Mouse (Mus musculus): Measurements from ENCODE around the gene Gucd1. TPM values are rescaled to one million over a fixed set of nuclear protein-coding genes. Genes with fewer than 3 reads are reported as not detected.
"Not testable (repeated sequence)": the region's sequence is repeated elsewhere in the genome, so short reads cannot be mapped to it uniquely, and the experiment has no call there.

Gene Gucd1
- polyA plus RNA-seq, 1 experiment = 29.8 TPM

DNA sequence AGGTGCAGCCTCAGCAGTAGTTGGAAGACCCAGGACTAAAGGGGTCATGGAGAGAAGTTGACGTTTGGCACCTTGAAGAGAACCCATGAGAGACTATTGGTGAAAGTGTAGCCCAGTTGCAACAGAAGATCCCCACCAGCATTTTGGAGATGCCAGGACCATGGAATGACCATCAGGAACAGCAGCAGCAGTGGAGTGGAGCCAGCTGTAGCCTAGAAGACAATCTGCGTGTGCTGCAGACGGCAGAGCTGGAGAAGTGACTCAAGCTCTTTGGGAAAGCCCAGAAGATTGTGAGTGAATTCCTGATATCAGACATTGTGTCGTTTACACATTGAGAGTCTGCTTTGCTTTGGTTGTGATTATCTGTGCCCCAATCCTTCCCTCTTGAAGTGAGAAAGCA lies 36.1 kb downstream of the Gucd1 start:
- Histone ChIP-seq H3K27ac (replicated peaks; ENCODE audit: low read depth, low read length) (no peak overlapping the region), H3K4me1 (ENCODE audit: control insufficient read depth, insufficient read depth, insufficient read length, low read length) (no peaks in the 10 kb centered on the region), H3K4me3 (ENCODE audit: insufficient read depth, low read depth, low read length) (no peak overlapping the region)

DNA sequence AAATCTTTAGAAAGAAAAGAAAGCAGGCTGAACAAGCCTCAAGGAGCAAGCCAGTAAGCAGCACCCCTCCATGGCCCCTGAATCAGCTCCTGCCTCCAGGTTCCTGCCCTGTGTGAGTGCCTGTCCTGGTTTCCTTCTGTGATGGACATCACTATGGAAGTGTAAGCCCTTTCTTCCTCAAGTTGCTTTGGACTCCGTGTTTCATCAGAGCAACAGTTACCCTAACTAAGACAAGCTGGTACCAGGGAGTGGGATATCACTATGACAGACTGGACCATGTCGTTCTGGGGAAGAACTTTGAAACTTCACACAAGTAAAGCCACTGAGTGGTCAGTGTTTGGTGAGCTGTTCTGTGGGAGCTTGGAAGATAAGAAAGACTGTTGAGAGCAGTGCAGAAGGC lies 37.8 kb downstream of the Gucd1 start:
- H3K27ac ChIP-seq (replicated peaks; ENCODE audit: low read depth, low read length) = no peak overlapping the region
- H3K4me3 ChIP-seq (ENCODE audit: insufficient read depth, low read depth, low read length) = no peak overlapping the region
- H3K4me1 ChIP-seq (ENCODE audit: control insufficient read depth, insufficient read depth, insufficient read length, low read length) = no peaks in the 10 kb centered on the region

- no peaks in the 10 kb centered on the region for H3K4me1 ChIP-seq (ENCODE audit: control insufficient read depth, insufficient read depth, insufficient read length, low read length)
- H3K27ac ChIP-seq (replicated peaks; ENCODE audit: low read depth, low read length) = peak overlapping the region; percentile 60
- H3K4me3 ChIP-seq (ENCODE audit: insufficient read depth, low read depth, low read length) = no peak overlapping the region
Observed at GRCm38 (mm10) chr10:75477034-75477433, 40.7 kb downstream of the Gucd1 start.

GRCm38 (mm10) chr10:75475139-75475850 lies 42.5 kb downstream of the Gucd1 start:
- not testable (repeated sequence) for H3K27ac ChIP-seq (replicated peaks; ENCODE audit: low read depth, low read length); H3K4me3 ChIP-seq (ENCODE audit: insufficient read depth, low read depth, low read length); H3K4me1 ChIP-seq (ENCODE audit: control insufficient read depth, insufficient read depth, insufficient read length, low read length)

DNA sequence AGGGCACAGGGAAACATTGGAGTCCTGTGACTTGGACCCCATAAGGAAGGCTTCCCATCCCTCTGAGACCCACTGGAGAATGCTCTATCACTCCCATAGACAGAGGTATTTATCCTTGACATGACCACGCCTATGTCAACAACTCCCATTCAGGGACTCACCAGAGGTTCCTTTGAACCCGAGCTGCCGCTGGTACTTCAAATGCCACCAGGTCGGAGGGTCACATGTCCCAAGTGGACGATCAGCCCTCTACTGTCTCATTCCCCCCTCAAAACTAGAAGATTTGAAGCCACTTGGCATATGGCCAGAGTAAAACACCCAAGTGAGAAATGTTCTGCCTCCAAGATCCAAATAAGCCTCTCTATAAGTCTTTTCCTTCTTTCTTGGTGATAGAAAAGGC lies 43.2 kb downstream of the Gucd1 start:
- Histone ChIP-seq H3K4me1 (ENCODE audit: control insufficient read depth, insufficient read depth, insufficient read length, low read length) (no peaks in the 10 kb centered on the region), H3K27ac (replicated peaks; ENCODE audit: low read depth, low read length) (no peak overlapping the region), H3K4me3 (ENCODE audit: insufficient read depth, low read depth, low read length) (no peak overlapping the region)

- H3K27ac ChIP-seq (replicated peaks; ENCODE audit: low read depth, low read length) = no peak overlapping the region
Observed at GRCm38 (mm10) chr10:75473411-75473810, 44.4 kb downstream of the Gucd1 start.

GRCm38 (mm10) chr10:75465781-75466550 lies 51.8 kb downstream of the Gucd1 start:
- Histone ChIP-seq H3K4me3 (ENCODE audit: insufficient read depth, low read depth, low read length) (no peak overlapping the region), H3K27ac (replicated peaks; ENCODE audit: low read depth, low read length) (peak overlapping the region; percentile 44; the same call in 1 of the 2 replicates)

More at GRCm38 (mm10) chr10:75473411-75473810, 44.4 kb downstream of the Gucd1 start:
- no peak overlapping the region for H3K4me3 ChIP-seq (ENCODE audit: insufficient read depth, low read depth, low read length)
- H3K4me1 ChIP-seq (ENCODE audit: control insufficient read depth, insufficient read depth, insufficient read length, low read length) = no peaks in the 10 kb centered on the region

DNA sequence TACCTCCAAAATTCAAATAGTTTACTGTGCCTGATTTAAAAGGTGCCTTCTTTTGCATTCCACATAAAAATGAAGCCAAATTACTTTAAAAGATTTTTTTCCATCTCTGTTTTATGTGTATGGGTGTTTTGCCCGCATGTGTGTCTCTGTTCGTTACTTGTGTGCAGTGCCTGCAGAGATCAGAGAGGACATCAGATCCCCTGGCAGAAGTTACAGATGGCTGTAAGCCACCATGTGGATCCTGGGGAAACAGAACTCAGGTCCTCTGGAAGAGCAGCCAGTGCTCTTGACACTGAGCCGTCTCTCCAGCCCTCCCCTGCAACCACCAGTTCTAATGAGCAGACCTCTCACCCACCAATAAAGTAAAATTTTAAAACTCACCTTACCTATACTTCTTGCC lies 55.0 kb downstream of the Gucd1 start:
- peaks cover 3% of the 10 kb centered on the region; the same call in 1 of the 2 replicates for H3K4me1 ChIP-seq (ENCODE audit: control insufficient read depth, insufficient read depth, insufficient read length, low read length)
- H3K4me3 ChIP-seq (ENCODE audit: insufficient read depth, low read depth, low read length) = no peak overlapping the region
- H3K27ac ChIP-seq (replicated peaks; ENCODE audit: low read depth, low read length) = no peak overlapping the region

More at GRCm38 (mm10) chr10:75465781-75466550, 51.8 kb downstream of the Gucd1 start:
- peaks cover 3% of the 10 kb centered on the region; the same call in 1 of the 2 replicates for H3K4me1 ChIP-seq (ENCODE audit: control insufficient read depth, insufficient read depth, insufficient read length, low read length)

- H3K27ac ChIP-seq (replicated peaks; ENCODE audit: low read depth, low read length) = no peak overlapping the region
- no peak overlapping the region for H3K4me3 ChIP-seq (ENCODE audit: insufficient read depth, low read depth, low read length)
- no peaks in the 10 kb centered on the region for H3K4me1 ChIP-seq (ENCODE audit: control insufficient read depth, insufficient read depth, insufficient read length, low read length)
Observed at GRCm38 (mm10) chr10:75458329-75458728, 59.4 kb downstream of the Gucd1 start.

DNA sequence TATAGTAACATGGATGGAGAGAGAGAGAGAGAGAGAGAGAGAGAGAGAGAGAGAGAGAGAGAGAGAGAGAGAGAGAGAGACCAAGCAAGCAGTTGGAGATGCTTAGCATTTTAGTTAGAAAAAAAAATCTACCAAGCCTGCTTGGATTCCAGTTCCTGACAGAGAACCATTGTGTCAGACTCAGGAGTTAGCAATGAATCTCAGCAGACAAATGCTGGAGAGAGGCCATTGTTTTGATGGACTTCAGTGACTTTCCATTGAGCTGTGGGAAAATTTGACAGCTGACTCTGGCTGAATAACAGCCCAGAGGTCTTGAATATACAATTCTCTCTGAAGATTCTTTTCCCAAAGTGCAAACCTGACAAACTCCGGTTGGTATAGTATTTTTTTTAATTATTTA lies 59.9 kb downstream of the Gucd1 start:
- Histone ChIP-seq H3K27ac (replicated peaks; ENCODE audit: low read depth, low read length) (no peak overlapping the region), H3K4me1 (ENCODE audit: control insufficient read depth, insufficient read depth, insufficient read length, low read length) (no peaks in the 10 kb centered on the region), H3K4me3 (ENCODE audit: insufficient read depth, low read depth, low read length) (no peak overlapping the region)

GRCm38 (mm10) chr10:75456061-75456831 lies 61.5 kb downstream of the Gucd1 start:
- H3K4me3 ChIP-seq (ENCODE audit: insufficient read depth, low read depth, low read length); H3K4me1 ChIP-seq (ENCODE audit: control insufficient read depth, insufficient read depth, insufficient read length, low read length): not testable (repeated sequence)
- H3K27ac ChIP-seq (replicated peaks; ENCODE audit: low read depth, low read length) = peak overlapping the region; percentile 32; the same call in 1 of the 2 replicates

- H3K27ac ChIP-seq (replicated peaks; ENCODE audit: low read depth, low read length) = peak overlapping the region; percentile 4; the same call in 1 of the 2 replicates
- H3K4me1 ChIP-seq (ENCODE audit: control insufficient read depth, insufficient read depth, insufficient read length, low read length) = peaks cover 15% of the 10 kb centered on the region
Observed at GRCm38 (mm10) chr10:75451036-75451786, 66.6 kb downstream of the Gucd1 start.

DNA sequence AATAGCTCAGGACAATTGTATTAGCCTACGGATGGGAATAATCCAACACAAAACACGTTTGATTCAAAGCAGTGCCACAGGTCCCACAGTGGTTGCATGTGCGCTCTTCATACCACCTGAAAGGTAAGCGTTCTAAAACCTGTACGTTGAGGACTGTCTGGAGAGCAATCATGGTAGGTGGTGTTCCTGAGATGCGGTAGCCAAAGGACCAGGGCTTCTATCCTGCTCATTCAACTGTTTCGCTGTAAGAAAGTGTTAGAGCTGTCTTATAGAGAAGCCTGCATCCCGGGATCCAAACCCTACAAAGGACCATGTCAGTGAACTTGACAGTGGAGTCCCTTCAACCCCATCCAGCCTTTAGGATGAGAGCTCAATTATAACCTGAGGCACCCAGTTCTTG lies 67.4 kb downstream of the Gucd1 start:
- Histone ChIP-seq H3K27ac (replicated peaks; ENCODE audit: low read depth, low read length) (no peak overlapping the region), H3K4me3 (ENCODE audit: insufficient read depth, low read depth, low read length) (no peak overlapping the region), H3K4me1 (ENCODE audit: control insufficient read depth, insufficient read depth, insufficient read length, low read length) (peaks cover 15% of the 10 kb centered on the region)

More at GRCm38 (mm10) chr10:75451036-75451786, 66.6 kb downstream of the Gucd1 start:
- H3K4me3 ChIP-seq (ENCODE audit: insufficient read depth, low read depth, low read length) = no peak overlapping the region

DNA sequence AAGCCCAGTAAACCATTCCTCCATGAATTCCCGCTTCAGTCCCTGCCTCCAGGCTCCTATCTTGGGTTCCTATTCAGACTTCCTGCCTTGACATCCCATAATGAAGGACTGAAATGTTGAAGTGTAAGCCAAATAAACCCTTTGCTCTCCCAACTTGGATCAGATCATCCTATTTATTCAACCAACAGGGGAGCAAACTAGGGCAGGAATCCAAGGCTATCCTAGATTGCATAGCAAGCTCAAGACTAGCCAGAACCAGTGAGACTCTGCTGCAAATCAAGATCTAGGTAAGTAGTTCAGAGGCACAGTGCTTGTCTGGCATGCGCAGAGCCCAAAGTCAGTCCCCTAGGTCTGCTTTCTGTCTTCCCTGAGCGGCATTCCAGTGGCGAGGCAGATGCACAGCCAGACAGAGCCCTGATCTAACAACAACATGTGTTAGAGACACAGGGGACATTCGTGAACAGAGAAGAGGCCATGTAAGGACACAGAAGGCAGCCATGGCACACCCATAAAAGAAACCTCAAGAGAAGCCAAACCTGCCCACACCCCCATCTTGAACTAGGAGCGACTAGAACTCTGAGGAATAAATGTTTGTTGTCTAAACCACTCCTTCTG lies 68.9 kb downstream of the Gucd1 start:
- Histone ChIP-seq H3K4me1 (ENCODE audit: control insufficient read depth, insufficient read depth, insufficient read length, low read length) (peaks cover 15% of the 10 kb centered on the region), H3K27ac (replicated peaks; ENCODE audit: low read depth, low read length) (no peak overlapping the region), H3K4me3 (ENCODE audit: insufficient read depth, low read depth, low read length) (no peak overlapping the region)
